Mouse (Mus musculus) A20 (cell line): Measurements from ENCODE around the gene Pkhd1.
A peak's percentile ranks its signal among the peaks of the same experiment; 100 is the strongest.
"Not testable (repeated sequence)": the region's sequence is repeated elsewhere in the genome, so short reads cannot be mapped to it uniquely, and the experiment has no call there.

Experiments
- DNase-seq: peaks from one replicate; pipeline ENCODE4 v3.0.0-alpha.2; 2011; ENCODE audit warnings: low read depth, low spot score

The Pkhd1 gene

DNA sequence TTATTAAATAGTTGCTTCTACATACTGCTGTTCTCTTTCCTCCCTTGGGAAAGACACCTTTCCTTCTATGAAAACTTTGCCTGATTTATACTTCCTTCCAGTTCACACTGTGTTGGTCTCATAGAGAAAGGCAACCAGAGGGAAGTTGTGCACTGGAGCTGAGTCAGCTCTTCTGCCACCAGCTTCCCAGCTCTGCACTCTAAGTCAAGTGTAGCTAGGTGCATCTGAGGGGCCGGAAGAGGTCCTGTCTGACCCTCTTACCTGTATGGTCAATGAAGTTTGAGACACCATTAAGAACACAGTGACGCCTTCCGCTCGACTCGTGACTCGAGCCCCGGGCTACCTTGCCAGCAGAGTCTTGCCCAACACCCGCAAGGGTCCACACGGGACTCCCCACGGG, 131.8 kb downstream of the Pkhd1 start:
- no peak for DNase-seq

DNA sequence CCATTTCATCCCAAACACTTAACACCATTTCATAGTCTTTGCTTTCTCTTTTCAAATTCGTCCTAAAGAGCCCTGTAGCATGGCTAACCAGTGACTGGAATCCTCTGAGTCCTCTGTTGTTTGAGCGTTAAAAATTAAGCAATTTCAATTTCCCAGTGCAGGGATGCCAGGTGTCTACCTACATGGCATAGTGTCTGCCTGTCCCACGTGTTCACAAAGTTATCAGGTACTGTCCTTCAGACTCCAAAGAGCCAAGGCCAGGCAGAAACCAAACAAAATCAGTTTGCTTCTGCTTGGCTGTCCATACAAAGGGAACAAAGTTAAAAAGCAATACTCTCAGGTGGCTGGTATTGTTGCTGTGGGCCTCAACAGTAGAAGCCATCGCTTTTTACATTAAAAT, 136.0 kb downstream of the Pkhd1 start:
- DNase-seq: no peak

GRCm38 (mm10) chr1:20478695-20479094, 139.2 kb downstream of the Pkhd1 start:
- DNase-seq: no peak

DNA sequence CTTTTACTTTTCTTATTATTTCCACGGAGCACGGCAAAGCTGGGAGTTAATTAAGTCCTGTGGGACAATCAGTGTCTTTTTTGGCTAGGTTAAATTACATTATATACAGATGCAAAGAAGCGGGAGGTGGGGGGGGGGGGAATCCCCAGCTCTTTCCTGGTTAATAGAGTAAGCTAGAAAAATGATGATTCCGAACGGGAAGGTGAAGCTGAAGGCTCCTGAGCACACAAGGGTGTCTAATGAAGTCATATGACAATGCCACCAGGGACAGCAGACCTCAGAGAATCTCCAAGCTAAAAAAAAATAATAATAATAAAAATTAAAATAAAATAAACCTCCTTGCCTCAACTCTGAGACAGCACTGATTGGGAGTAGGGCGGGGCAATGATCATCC, 139.6 kb downstream of the Pkhd1 start:
- DNase-seq: no peak

DNA sequence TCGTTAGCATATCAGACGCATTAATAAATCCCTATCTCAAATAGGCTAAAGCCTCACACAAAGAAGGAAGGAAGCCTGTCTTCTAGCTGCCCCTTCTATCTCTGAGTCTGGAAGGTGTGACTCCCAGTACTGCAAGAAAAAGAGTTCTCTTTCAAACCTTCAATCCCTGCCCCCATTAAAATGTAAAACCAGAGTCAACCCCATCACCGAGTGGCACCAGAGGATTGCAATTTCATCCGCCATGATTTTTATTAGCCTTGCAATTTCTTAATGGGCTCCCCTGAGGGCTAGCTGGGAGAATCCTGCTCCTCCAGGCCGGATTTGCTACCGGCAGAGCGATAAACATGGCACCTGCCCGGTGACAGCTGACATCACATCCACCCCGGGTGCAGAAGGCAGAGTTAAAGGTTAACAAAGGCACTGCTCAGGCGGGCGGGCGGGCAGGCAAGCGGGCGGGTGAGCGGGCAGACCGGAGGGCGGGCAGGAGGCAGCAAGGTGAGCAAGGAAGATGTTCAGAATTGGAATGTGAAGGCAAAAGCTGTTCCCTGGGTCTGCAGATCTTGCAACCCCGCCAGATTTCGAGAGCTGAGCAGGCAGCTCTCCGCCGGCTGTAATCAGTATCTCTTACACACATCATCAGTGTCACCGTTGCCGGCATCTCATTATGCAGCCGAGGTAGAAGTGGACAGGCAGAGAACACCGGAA, 140.2 kb downstream of the Pkhd1 start:
- DNase-seq: no peak

DNA sequence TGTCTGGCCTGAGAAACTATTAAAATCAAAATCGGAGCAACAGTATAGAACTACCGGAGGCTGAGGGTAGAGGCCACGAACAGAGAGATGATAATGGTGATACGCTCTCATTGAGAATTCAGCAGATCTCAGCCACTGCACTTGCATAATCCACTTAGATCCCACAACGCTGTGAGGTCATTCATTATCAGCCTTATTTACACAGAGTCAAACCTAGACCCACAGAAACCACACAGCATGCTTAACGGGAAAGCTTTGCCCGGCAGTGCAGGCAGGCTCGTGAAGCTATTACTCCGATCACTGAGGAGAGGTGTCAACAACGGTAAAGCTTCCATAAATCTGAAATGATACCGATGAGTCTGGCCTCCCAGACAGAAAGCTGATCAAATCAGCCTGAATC, 147.1 kb downstream of the Pkhd1 start:
- DNase-seq: no peak

GRCm38 (mm10) chr1:20470317-20470716, 147.5 kb downstream of the Pkhd1 start:
- DNase-seq: no peak

DNA sequence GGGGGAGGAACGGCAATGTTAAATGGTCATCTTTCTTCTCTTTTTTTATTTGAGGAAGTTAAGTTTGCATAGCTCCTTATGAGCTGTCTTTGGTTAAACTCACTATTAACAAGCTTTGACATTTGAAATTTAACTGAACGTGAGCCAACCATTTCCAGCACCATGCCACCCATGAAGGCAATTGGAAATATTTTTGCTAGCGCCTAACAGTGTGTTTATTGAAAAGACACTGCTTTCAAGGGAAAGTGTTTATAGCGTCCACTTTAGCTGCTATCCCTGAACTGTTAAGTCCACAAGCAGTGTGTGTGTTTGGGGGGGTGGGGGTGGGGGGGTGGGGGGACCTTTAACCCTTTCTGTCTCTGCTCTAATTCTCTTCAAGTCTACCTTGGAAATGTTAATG, 151.4 kb downstream of the Pkhd1 start:
- DNase-seq: no peak

GRCm38 (mm10) chr1:20454621-20455020, 163.2 kb downstream of the Pkhd1 start:
- no peak for DNase-seq

DNA sequence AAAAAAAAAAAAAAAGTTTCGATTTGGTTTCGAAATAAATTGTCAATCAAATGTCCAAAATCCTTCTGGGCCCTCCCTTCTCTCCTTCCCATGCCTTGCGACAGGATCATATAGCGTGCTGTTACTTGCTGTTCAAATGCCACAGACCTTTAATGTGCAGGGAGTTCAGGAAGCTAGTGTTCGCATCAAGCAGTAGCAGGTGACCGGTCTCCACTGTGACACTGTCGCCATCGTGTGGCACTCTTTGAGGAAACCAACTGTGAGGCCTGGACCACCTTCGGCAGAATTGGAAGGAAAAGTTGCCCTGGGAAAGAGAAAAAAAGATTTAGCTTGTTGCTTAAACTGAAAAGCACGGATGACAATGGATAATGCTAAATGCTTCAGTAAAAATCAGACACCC, 167.8 kb downstream of the Pkhd1 start:
- DNase-seq: no peak

DNA sequence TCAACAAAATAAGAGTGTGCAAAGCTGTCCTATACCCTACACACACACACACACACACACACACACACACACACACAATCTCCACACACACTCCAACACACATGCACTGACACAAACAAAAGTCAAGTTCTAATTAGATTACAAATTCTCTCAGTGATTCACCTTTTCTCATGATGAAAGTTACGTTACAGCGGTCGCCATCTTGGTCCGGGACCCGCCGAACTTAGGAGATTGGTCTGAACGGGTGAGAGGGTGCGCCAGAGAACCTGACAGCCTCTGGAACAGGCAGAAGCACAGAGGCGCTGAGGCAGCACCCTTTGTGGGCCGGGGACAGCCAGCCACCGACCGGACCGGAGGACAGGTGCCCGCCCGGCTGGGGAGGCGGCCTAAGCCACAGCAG, 185.8 kb downstream of the Pkhd1 start:
- not testable (repeated sequence) for DNase-seq

- no peak for DNase-seq
Observed at GRCm38 (mm10) chr1:20429056-20429394, 188.8 kb downstream of the Pkhd1 start.

DNA sequence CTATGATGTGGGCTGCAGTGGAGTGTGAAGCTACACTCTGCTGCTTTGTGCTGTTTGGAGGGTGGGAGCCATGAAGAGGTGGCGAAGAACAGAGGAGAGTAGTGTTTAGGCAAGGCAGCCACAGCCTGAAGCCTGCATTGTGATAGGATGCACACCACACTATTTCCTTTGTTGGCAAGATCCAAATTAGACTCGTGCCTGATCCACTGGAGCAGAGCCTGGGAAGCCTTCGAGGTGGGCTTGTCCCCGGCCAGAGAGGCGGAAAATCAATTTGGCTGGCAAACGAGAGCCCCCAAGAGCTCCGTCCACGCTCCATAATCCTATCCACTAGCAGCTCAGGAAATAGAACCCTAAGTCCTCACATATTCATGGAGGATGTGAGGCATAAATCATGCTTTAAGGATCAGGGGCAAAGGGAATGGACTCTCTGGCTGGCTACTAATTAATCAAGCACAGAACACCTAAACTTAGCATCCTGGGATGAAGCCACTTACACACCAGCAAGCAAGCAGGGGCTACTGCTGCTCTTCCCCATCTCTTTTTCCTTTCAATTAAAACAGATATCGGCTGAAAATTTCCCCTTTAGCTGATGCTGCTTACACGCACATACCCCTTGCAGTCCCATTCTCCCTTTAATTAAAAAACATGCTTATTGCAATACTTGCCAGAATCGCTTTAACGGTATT, 189.4 kb downstream of the Pkhd1 start:
- no peak for DNase-seq

- DNase-seq: no peak
Observed at GRCm38 (mm10) chr1:20409411-20409967, 208.4 kb downstream of the Pkhd1 start.

DNA sequence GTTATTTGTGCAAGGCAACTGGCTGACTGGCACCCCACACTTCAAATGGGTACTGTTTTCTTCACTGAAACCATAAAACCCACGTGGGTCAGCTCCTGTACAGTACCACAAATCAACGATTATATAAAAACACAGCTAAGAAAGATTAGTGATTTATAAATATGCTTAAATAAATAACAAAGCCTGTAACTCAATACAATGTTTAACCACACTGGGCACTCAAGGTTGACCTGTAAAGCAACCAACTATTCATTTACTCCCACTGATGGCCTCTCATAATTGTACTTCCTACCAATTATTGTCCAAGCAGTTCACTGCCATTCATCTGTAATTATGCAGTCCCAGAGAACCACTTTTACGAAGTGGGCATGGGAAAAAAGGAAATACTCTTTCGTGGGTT, 219.5 kb downstream of the Pkhd1 start:
- DNase-seq: no peak

GRCm38 (mm10) chr1:20364437-20364836, 253.4 kb downstream of the Pkhd1 start:
- no peak for DNase-seq

GRCm38 (mm10) chr1:20344651-20345050, 273.2 kb downstream of the Pkhd1 start:
- no peak for DNase-seq

DNA sequence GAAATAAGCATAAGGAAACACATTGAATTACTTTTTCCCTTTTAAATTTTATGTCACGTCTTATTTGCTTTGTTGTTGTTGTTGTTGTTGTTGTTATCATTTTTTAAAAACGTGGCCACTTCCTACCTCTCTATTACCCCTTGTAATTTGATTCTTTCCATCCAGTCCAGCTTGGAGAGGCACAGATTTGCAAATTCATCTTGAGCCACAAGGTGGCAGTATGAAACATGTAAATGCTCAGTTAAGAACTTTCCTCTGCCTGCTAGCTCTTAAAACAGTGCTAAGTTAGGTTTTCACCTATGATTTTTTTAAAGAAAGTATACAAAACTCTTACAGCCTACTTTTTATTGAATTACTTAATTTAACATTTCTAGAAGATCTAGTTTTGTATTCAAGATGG, 306.4 kb downstream of the Pkhd1 start:
- DNase-seq: peak; percentile 14

DNA sequence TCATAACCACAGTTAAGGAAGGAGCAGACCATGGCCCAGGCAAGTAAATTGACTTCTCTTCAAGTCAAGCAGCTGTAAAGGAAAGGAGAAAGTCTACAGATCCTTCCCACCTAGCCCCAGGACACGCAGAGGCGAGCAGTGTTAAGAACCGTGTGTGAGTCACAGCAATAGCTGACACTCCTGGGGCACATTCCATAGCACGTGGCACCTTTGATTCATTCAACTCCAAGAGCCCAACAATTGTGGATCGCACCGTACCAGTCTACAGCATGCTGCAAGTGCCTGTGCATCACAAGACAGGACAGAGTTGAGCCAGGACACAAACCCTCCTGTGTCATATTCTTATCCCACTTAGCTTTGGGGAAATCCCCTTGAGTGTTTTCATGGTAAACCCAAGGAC, 306.9 kb downstream of the Pkhd1 start:
- DNase-seq: no peak

- DNase-seq: no peak
Observed at GRCm38 (mm10) chr1:20306116-20306515, 311.7 kb downstream of the Pkhd1 start.

DNA sequence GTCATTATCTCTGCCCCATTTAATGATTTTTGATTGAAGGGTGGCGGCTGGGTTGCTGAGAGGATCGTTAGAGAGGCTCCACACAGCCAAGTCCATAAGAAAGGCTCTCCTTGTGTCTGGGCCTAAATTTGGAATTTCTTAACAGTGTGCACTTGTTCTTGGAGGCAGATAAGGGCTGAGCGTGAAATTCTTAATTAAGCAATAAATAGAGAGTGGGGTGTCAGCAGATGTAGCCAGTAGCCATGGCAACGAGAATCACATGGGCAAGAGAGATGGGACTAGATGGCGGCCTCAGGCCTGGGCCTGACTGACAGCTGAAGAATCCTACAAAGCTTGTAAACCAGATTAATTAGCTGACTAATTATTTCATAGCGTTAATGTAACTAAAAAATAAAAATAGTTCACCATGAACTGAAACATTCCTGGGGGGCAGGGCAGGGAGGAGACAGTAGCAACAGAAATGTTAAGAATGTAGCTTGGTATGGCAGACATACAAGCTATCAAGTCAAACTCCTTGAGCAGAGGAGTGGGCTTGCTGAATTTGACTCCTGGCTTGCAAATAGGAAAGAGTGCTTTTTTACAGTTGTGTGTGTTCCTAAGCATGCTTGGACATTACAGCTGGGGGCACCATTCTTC, 314.8 kb downstream of the Pkhd1 start:
- DNase-seq: no peak

DNA sequence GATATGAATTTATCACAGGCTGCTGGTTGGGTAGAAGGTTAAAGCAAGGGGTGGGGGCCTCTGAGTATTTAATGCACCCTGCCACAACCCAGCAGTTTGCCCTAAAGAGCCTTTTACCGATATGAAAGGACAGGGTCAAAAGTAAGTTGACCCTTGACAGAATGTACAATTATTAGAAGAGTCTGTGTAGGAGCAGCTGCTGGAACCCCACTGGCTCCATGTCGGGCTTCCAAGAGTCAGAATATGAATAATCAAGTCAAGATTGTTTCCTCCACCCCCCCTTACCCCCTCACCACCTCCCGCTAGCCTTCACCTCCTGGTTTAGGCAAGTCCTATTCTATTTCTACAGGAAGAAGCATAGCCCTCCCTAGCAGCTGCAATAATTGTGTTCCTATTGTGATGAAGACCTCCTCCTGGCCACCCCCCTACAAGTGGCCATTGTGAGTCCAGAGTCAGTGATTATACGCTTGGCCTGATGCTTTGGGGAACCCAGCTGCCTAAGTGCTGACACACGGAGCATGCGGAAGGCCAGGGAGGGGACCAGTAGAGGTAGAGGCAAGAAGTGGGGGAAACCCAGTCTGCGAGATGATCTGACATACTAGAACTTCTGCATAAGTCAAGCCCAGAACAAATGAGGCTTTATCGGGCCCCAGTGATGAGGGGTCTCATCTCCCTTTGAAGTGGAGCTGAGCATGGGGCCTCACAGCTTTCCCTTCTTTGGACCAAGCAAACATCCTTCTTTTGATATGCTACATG, 315.5 kb downstream of the Pkhd1 start:
- DNase-seq: no peak
